Mouse (Mus musculus) bone marrow, adult 2 months (tissue): ENCODE measurements around the gene Fbxo10.

Experiments
- CTCF ChIP-seq: fragments of 200-500 bp; IDR thresholded peaks from 2 replicates; pipeline ENCODE4 v1.5.1; 2011; ENCODE audit warnings: low read length, control low read depth; ENCODE audit not compliant: control insufficient read depth, insufficient read depth
- POLR2A ChIP-seq: fragments of 200-500 bp; IDR thresholded peaks from 2 replicates; pipeline ENCODE4 v1.6.1; 2011; ENCODE audit warnings: low read depth, mild to moderate bottlenecking, control low read depth, low read length, borderline replicate concordance; ENCODE audit not compliant: control insufficient read depth

GRCm38 (mm10) chr4:44993847-44994246, 90.6 kb downstream of the Fbxo10 start:
- TF ChIP-seq POLR2A (no peak), CTCF (no peak)
